Mouse (Mus musculus): ENCODE measurements around the gene Sdhc. TPM values are rescaled to one million over a fixed set of nuclear protein-coding genes. Genes with fewer than 3 reads are reported as not detected.

The Sdhc gene
- 194 and 217 TPM in 2 replicates for total RNA-seq (2014; rRNA removed)
- 375 and 403 TPM in 2 replicates for polyA plus RNA-seq (2012; rRNA removed)

GRCm38 (mm10) chr1:171149974-171150760 is at the start of gene Sdhc, which contains the start of gene Mpz:
Sdhc (minus strand) TSS chr1:171150603.
Mpz (plus strand) TSS chr1:171150711.
- Histone ChIP-seq H3K27ac (replicated peaks; ENCODE audit: insufficient read depth, low read depth, low read length) (peak within 1 kb of the TSS; percentile 92), H3K4me3 (ENCODE audit: insufficient read depth, low read depth, low read length) (peak within 1 kb of the TSS; percentile 85), H3K79me2 (ENCODE audit: control insufficient read depth, insufficient read depth, low read length) (peaks cover 14% of the 10 kb centered on the region; the same call in 1 of the 2 replicates), H3K4me1 (ENCODE audit: control insufficient read depth, insufficient read depth, low read length) (peaks cover 7% of the 10 kb centered on the region), H3K27me3 (ENCODE audit: control insufficient read depth, insufficient read depth, low read length) (no peaks in the 10 kb centered on the region), H3K36me3 (ENCODE audit: control insufficient read depth, insufficient read depth, low read length) (no peaks in the 10 kb centered on the region; the same call in 1 of the 2 replicates), H3K9ac (ENCODE audit: low read depth, low read length) (peak within 1 kb of the TSS; percentile 91)
- peak; percentile 79 for DNase-seq (ENCODE audit: extremely low read depth, low read depth, low spot score)
- TF ChIP-seq POLR2A (IDR thresholded peaks at IDR 0.05; ENCODE audit: extremely low read depth, insufficient read depth, low read length) (peak; percentile 90), CTCF (IDR thresholded peaks at IDR 0.05; ENCODE audit: low read depth, low read length) (no peak)
- WGBS: under 1% methylated on average over 34 of the region's 34 CpGs

GRCm38 (mm10) chr1:171199532-171199931 is 49.1 kb upstream of the Sdhc start:
- H3K27ac ChIP-seq (replicated peaks; ENCODE audit: insufficient read depth, low read depth, low read length): no peak overlapping the region
- H3K36me3 ChIP-seq (ENCODE audit: control insufficient read depth, insufficient read depth, low read length): no peaks in the 10 kb centered on the region
- H3K4me1 ChIP-seq (ENCODE audit: control insufficient read depth, insufficient read depth, low read length): peaks cover 6% of the 10 kb centered on the region
- TF ChIP-seq POLR2A (IDR thresholded peaks at IDR 0.05; ENCODE audit: extremely low read depth, insufficient read depth, low read length): no peak
- TF ChIP-seq CTCF (IDR thresholded peaks at IDR 0.05; ENCODE audit: low read depth, low read length): no peak
- 0 out of 2 replicates have a peak, but pooled peaks cover 2% of the 10 kb centered on the region for H3K79me2 ChIP-seq (ENCODE audit: control insufficient read depth, insufficient read depth, low read length)
- no peak for DNase-seq (ENCODE audit: extremely low read depth, low read depth, low spot score)
- H3K27me3 ChIP-seq (ENCODE audit: control insufficient read depth, insufficient read depth, low read length): no peaks in the 10 kb centered on the region
- 71% methylated on average over 1 of the region's 1 CpGs for WGBS
- H3K4me3 ChIP-seq (ENCODE audit: insufficient read depth, low read depth, low read length): no peak overlapping the region
- H3K9ac ChIP-seq (ENCODE audit: low read depth, low read length): no peak overlapping the region

DNA sequence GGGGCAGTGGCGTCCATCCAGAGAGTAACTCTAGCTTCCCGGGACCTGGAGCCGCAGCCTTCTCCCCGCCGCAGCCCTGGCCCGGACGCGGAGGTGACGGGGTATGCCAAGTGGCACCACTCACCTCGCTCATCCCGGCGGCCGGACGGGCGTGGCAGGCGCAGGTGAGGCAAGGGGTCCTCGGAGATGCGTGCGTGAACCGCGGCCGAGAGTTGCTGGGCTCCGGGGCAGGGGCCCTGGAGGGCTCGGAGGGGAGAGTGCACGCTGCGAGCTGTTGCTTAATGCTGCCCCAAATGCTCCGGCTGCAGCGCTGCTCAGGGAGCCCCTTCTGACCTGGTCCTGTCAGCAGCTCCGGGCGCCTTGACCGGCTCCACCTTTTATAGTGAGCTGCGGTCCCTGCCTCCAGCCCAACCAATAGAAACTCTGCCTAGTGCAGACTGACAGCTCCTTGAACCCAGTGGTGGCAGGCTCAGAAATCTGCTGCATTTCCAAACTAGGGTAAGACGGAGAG is 45.5 kb upstream of the Sdhc start, which contains the start of gene Pcp4l1:
Pcp4l1 (minus strand) TSS at position 382 of the 511 bp plus-strand sequence.
- H3K36me3 ChIP-seq (ENCODE audit: control insufficient read depth, insufficient read depth, low read length): no peaks in the 10 kb centered on the region
- peak; percentile 48 for DNase-seq (ENCODE audit: extremely low read depth, low read depth, low spot score)
- TF ChIP-seq POLR2A (IDR thresholded peaks at IDR 0.05; ENCODE audit: extremely low read depth, insufficient read depth, low read length) (no peak), CTCF (IDR thresholded peaks at IDR 0.05; ENCODE audit: low read depth, low read length) (no peak)
- H3K27ac ChIP-seq (replicated peaks; ENCODE audit: insufficient read depth, low read depth, low read length): no peak within 1 kb of the TSS
- 0 out of 2 replicates have a peak, but pooled peaks cover 2% of the 10 kb centered on the region for H3K79me2 ChIP-seq (ENCODE audit: control insufficient read depth, insufficient read depth, low read length)
- H3K4me1 ChIP-seq (ENCODE audit: control insufficient read depth, insufficient read depth, low read length): peaks cover 2% of the 10 kb centered on the region; the same call in 1 of the 2 replicates
- H3K4me3 ChIP-seq (ENCODE audit: insufficient read depth, low read depth, low read length): peak within 1 kb of the TSS; percentile 59
- no peaks in the 10 kb centered on the region for H3K27me3 ChIP-seq (ENCODE audit: control insufficient read depth, insufficient read depth, low read length)
- peak within 1 kb of the TSS; percentile 64 for H3K9ac ChIP-seq (ENCODE audit: low read depth, low read length)
- under 1% methylated on average over 33 of the region's 33 CpGs for WGBS

DNA sequence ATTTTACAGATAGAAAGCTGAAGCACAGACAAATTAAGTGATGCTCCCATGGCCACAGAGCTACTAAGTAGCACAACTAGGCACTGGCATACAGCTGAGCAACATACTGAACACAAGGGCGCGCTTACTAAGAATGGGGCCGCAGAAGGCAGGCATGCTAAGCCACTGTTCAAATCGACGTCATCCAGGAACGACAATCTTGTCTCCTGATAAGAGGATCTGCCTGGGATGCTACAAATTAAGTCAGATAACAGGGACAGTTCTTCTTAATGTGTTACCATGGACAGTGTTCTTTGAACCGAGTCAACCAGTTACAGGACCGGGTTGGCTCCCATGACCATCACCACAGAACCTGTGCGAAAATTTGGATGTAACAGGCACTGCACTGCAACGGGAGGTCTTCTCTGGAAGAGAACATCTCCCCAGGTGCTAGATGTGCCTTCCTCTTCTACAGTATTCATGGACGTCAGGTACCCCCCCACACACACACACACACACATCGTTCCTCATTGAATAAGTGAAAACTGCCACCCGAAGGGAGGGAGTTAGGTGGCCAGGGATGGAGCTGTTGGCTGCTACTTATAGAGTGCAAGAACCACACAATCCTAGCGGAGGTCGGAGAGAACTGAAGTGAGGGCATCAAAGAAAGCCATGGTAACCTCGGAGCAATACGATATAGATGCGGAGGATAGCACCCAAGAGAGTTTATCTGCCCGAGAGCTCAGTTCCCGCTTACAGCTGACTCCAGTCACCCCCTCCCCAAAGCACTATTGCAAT is 44.8 kb upstream of the Sdhc start:
- Histone ChIP-seq H3K4me1 (ENCODE audit: control insufficient read depth, insufficient read depth, low read length) (peaks cover 2% of the 10 kb centered on the region; the same call in 1 of the 2 replicates), H3K27me3 (ENCODE audit: control insufficient read depth, insufficient read depth, low read length) (no peaks in the 10 kb centered on the region), H3K4me3 (ENCODE audit: insufficient read depth, low read depth, low read length) (peak overlapping the region; percentile 59; the same call in 1 of the 2 replicates), H3K27ac (replicated peaks; ENCODE audit: insufficient read depth, low read depth, low read length) (no peak overlapping the region), H3K79me2 (ENCODE audit: control insufficient read depth, insufficient read depth, low read length) (peaks cover 2% of the 10 kb centered on the region; the same call in 1 of the 2 replicates), H3K36me3 (ENCODE audit: control insufficient read depth, insufficient read depth, low read length) (no peaks in the 10 kb centered on the region), H3K9ac (ENCODE audit: low read depth, low read length) (peak overlapping the region; percentile 64; the same call in 1 of the 2 replicates)
- no peak for DNase-seq (ENCODE audit: extremely low read depth, low read depth, low spot score)
- 26% methylated on average over 20 of the region's 20 CpGs for WGBS
- TF ChIP-seq CTCF (IDR thresholded peaks at IDR 0.05; ENCODE audit: low read depth, low read length) (no peak), POLR2A (IDR thresholded peaks at IDR 0.05; ENCODE audit: extremely low read depth, insufficient read depth, low read length) (no peak)

GRCm38 (mm10) chr1:171193911-171194830 is 43.8 kb upstream of the Sdhc start:
- H3K27ac ChIP-seq (replicated peaks; ENCODE audit: insufficient read depth, low read depth, low read length): no peak overlapping the region
- 74% methylated on average over 11 of the region's 11 CpGs for WGBS
- no peak for DNase-seq (ENCODE audit: extremely low read depth, low read depth, low spot score)
- no peaks in the 10 kb centered on the region for H3K36me3 ChIP-seq (ENCODE audit: control insufficient read depth, insufficient read depth, low read length)
- no peak overlapping the region for H3K9ac ChIP-seq (ENCODE audit: low read depth, low read length)
- H3K27me3 ChIP-seq (ENCODE audit: control insufficient read depth, insufficient read depth, low read length): no peaks in the 10 kb centered on the region
- H3K4me3 ChIP-seq (ENCODE audit: insufficient read depth, low read depth, low read length): no peak overlapping the region
- no peak for TF ChIP-seq POLR2A (IDR thresholded peaks at IDR 0.05; ENCODE audit: extremely low read depth, insufficient read depth, low read length)
- TF ChIP-seq CTCF (IDR thresholded peaks at IDR 0.05; ENCODE audit: low read depth, low read length): no peak
- H3K4me1 ChIP-seq (ENCODE audit: control insufficient read depth, insufficient read depth, low read length): peaks cover 2% of the 10 kb centered on the region; the same call in 1 of the 2 replicates
- H3K79me2 ChIP-seq (ENCODE audit: control insufficient read depth, insufficient read depth, low read length): peaks cover 2% of the 10 kb centered on the region; the same call in 1 of the 2 replicates
